Mouse (Mus musculus) gastrocnemius, postnatal 14 days (tissue): Measurements from ENCODE around the gene Mpzl3. TPM values are rescaled to one million over a fixed set of nuclear protein-coding genes. Genes with fewer than 3 reads are reported as not detected.
A peak's percentile ranks its signal among the peaks of the same experiment; 100 is the strongest.

ENCODE experiments used
- DNase-seq: peaks from one replicate; pipeline ENCODE4 v3.0.0; 2021; ENCODE audit warnings: mixed read lengths
- intact Hi-C: fragments of 180-260 bp; cut with DNase I; formaldehyde crosslinking; loops from one replicate; pipeline ENCODE4 v1.15.1; 2025; ENCODE audit warnings: low total_unique reads
- total RNA-seq, 2 experiments: library from RNA; stranded (reverse); gene quantifications; 2 replicates each; pipeline ENCODE4 v1.2.3; 2021

The Mpzl3 gene
- total RNA-seq, 2 experiments from 2014 or later = 1.1 to 2.5 TPM

DNA sequence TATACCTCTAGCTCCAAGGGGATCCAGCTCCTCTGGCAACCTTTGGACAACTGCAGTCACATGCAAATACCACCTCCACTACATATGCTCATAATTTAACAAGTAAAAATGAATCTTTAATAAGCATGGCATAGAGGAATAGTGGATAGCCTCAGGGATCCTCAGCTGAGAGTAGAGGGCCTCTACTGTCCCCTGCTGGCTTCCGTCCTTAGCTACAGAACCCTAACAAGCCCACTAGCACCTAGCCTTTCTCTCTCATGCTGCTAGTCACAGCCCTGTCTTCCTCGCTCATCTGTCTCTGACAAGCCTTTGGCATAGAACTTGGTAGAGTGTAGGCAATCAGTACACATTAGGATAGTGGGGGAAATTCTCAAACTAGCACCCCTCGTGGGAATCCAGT is 35.8 kb downstream of the Mpzl3 start:
- no peak for DNase-seq
- intact Hi-C loops = no loop called here

DNA sequence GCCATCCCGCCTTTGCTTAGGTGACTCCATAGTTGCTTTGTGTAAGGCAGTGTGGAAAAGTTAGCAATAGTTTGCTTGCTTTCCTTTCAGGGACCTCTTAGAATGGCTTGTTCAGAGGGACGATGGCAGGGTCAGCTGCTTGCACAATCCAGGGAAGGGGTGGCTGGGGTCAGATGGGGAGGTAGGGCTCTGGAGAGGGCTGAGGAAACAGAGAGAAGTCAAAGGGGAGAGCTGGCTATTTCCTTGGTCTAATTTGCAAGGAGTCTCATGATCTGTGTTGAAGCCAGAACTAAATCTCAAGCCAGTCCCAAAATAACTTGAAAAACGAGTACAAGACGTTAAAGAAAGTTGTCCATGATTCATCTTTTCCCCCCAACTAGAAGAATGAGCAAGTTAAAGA is 37.7 kb downstream of the Mpzl3 start:
- DNase-seq = no peak

DNA sequence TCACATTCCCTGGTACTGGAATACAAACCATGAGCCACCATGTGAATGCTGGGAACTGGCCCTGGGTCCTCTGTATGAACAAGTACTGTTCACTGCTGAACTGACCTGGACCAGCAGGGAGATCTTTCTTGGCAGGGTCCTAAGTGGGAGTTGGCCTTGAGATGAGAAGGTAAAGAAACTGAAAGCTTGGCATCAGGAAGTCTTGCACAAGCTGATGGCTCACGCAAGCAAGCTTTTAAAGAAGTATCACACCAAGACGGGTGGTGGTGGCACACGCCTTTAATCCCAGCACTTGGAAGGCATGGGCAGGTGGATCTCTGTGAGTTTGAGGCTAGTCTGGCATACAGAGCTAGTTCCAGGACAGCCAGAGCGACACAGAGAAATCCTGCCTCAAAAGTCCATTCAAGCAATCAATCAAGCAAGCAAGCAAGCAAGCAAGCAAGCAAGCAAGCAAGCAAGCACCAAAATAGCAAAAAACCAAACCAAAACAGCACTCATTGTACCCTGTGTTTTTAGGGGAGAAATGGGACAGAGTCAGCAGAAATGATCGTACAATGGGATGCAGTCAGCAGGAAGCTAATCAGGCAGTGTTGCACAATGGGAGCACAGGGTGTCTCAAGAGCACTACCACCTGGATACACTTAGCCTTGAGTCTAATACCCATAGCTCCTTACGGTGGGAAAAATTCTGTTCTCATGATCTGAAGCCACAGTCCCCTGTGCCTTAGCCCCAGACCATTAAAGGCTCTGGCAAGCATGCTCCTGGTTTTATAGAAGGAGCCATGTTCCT is 40.4 kb downstream of the Mpzl3 start:
- intact Hi-C loops = no loop called here
- DNase-seq = no peak

More for the DNA sequence above, 37.7 kb downstream of the Mpzl3 start:
- intact Hi-C loops = no loop called here

DNA sequence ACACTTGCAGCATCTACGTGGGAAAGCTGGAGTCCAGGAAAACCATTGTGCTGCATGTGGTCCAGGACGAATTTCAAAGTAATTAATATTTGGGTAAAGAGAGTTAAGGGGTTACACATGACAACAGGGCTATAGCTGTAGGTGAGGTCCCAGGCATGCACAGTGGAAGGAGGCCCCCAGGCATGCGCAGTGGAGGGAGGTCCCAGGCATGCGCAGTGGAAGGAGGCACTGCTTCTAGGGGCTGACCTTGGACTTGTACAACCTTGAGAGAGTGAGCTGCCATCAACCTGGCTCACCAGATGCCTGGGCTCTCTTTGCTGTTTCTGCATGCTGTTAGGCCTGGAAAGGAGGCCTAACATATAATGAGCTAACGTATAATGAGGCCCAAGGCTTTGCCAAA is 42.9 kb downstream of the Mpzl3 start:
- intact Hi-C loops = no loop called here
- DNase-seq = no peak

DNA sequence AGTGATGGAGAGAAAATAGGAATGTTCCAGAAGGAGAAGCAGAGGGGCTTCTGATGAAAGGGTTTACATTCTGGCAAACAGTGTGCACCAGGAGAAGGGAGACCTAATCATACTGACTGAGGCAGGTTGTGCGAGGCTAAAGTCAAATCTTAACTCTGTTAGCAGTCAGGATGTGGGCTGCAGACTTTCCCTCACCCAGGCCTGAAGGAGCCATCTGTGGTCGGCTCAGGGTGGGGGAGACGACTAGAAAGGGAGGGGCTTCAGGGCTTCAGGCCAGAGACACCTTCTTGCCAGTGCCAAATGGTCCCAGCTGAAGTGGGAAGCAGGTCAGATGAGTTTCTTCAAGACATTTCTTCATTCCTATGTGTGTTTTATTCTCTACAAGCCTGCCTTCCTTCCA is 43.4 kb downstream of the Mpzl3 start:
- no peak for DNase-seq
- intact Hi-C loops = no loop called here

DNA sequence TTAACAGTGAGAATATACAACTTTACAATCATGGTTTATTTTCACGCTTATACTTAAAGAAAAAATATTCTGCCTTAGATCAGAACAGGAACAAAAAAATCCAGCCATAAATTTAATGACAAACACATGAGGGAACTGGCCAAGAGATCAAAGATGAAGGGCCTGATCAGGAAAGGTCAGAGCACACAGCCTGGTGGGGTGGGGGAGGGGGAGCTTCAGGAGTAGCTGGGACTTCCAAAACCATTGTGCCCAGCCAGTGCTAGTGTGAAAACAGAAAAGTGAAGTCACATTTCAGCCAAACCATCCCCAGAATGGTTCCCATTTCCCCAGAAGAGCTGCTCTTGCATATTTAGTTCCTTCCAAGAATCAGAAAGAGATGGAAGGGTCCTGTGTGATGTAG is 47.5 kb downstream of the Mpzl3 start:
- intact Hi-C loops = no loop called here
- DNase-seq = no peak

DNA sequence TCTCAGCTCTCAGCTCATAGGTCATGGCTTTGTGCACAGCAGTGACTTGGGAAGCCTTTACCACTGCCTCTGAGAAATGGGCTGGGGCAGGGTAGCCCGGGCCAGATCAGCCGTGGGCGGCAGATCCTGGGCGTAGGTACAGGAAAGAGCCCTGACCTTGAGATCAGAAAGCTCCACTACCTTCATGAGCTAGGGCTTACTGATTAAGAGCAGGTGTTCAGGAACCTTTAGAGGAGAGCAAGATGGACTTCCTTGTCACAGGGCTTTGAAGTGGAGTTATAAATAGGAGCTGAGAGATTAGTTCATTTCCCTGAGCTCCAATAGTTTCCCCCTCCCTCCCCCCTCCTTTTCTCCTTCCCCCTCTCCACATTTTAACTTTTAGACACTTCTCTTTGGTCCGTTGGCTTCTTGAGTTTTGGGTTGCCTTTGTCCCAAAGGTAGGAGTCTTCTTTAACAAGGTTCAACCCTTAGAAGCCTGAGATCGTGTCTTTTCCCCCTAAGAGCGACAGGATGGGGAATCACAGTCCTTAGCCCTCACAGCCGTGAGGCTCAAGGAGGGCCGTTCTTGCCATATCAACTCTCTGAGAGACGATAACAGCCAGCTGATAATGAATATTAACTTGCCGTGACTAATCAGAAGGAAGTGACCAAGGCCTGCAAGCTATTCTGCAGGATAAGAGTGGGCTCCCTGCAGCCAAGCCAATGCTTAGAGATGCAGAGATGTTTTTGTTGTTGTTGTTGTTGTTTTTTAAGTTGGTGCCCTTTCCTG is 48.4 kb downstream of the Mpzl3 start:
- intact Hi-C loops = no loop called here
- no peak for DNase-seq

DNA sequence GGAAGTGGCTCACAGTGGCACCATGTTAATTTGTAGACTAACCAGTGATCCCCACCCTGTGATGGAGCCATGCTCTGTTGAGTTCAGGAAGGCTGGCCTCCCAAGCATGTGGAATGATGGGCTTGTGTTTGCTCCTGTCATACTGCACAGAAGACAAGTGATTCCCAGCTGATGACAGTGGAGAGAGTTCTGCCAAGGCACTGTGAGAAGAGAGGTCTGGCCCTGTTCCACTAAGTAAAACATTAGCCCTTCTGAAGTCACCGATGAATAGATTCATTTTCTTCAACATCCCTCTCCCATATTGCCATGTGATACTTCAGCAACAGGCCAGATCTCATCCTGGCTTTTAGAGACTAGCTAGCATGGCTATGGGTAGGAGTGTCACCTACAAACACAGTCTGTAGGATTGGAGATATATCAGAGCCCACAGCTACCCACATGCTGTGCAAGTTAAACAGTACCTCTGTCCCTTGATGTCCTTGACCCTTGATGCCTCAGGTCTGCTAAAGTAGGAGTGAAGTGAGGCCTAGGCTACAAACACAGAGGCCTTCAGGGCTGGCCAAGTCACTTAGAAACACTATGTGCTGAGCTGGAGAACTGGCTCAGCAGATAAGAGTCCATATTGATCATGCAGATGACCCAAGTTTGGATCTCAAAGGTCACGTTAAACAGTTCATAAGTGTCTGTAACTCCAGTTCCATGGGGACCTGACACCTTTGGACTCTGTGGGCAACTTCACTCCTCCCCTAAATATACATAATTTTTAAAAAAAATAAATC is 50.8 kb downstream of the Mpzl3 start:
- intact Hi-C loops = no loop called here

DNA sequence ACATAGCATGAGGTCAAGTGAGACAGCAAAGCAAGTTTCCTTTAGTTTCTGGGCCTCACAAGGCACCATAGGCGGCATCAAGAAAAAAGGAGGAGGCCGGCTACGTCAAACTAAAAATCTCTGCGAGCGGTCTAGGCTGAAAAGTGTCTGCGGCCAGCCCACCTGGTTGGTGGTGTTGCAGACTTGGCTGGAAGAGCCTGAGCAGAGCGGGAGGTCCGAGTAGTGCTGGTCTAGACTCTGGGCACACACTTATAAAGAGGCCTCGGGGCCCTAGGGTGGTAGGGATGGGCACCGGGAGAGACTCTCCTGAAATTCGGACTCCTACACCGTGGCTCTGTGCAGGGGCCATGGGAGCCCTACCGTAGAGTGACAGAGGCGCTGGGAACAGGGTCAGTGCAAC is 60.7 kb downstream of the Mpzl3 start:
- DNase-seq = no peak
- intact Hi-C loops = no loop called here

More for the DNA sequence above, 50.8 kb downstream of the Mpzl3 start:
- no peak for DNase-seq

DNA sequence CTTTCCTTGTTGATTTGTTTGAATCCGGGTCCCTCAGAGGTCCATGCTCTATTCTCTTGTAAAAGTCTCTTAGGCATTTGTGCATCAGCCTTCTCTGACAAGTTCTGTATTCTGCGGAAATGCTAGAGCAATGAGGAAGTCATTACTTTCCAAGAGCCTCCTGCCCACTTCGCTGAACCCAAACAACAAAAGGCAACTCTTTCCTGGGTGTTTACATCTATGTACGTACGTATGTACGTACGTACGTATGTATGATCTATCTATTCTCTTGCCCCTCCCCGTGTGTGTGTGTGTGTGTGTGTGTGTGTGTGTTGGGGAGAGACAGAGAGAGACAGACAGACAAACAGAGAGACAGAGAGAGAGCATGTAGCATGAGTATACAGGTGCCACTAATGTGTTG is 61.8 kb downstream of the Mpzl3 start:
- DNase-seq = no peak
- intact Hi-C loops = no loop called here

DNA sequence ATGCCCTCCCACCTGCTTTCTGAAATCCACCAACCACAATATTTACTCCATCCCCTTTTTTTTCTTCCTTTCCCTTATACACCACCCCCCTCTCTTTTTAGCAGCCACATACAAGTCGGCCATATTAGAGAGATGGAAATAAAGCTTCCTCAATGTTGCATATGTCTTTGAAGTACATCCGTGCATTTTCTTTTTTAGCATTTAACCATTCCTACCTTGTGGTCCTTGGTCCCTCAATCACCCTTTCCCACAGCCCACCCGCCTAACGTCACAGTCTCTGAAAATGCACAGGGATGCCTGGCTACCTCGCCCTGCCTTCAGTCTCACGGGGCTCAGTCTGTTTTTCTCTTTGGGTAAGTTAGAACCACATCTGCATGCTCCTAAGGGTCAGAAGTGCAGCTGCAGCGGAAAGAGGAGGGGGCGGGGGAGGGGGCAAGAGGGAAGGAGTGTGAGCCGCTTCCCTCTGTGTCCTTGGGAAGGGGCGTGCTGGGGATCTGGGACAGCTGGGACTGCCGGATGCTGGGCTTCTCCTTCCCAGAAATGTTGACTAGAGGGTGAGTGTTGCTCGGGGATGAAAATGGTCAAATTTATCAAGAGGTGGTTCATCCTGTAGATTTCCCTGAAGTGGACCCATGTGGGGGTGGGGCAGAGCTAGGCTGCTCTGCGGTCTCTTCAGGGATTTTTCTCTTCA is 62.9 kb downstream of the Mpzl3 start, which contains the start of gene Scn2b:
TSS of gene Scn2b (plus strand) at position 42 of the 691 bp plus-strand sequence.
- no peak for DNase-seq
- intact Hi-C loops = no loop called here

DNA sequence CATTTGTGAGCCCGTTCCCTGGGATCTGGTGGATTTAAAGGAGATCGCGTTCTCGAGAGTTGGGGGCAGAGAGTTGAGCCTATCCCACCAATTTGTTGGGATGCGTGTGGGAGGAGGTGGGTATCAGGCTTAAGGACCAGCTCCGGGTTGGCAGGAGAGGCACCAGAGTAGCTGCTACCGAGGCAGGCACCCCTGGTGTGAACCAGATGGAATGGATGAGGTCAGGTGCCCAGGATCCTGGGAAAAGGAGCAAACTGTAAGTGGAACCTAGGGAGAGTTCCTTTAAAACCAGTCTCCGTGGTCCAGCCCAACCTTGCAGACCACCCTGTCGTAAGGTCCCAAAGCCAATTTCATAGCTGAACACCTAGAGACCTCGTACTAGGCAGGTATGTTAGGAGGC is 63.6 kb downstream of the Mpzl3 start:
- intact Hi-C loops = no loop called here
- no peak for DNase-seq

DNA sequence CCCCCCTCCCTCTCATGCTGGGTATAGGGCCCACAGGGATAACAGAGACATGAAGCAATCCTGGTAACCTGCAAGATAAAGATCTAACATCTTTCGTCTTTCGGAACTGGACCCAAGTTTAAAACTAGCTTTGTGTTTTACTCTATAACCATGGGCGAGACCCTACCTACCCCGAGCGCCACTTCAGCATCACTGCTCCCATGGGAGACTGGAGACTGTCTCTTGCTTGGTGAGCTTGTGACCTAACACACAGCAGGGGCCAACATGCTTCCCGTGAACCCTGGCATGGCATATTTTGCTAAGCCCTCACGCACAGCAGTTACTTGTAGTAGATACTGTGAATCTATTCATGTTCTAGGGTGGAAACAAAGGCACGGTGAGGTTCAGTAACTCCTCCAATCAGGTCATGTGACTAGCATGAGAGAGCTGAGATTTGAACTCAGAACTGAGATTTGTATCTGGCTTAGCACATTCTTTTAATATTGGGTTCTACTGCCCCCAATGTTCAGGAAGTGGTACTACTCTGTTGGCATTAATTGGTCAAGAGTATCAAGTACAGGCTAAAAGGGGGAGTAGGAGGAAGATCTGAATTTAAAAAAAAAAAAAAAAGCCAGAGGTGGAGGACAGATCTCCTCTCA is 64.4 kb downstream of the Mpzl3 start:
- DNase-seq = no peak
- intact Hi-C loops = no loop called here

DNA sequence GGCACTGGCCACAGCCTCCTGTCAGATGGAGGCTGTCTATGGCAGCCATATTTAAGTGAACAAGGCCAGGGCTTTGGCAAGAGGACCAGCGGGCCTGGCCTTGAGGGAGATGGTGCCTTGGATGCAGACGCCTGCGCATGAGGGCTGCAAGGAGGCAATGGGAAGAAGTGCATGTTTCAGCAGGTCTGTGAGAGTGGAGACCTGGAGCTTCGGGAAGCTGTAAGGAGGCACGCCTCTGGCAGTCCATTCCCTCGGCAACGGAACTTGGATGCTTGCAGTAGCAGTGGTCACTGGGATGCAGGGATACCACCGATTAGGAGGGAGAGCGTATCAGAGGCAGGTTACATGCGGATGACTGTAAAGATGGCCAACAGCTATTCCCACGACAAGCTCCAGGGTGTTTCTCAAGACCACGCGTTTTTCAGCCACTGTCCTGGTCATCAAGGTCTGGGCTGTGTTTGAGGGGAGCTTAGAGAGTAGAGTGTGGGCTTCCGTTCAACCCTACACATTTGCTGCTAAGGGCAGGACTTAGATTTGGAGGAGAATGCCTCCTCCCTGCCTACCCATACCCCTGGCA is 65.1 kb downstream of the Mpzl3 start:
- no peak for DNase-seq
- intact Hi-C loops = loop anchor here (2.0 kb wide), 1 partner anchor 27 kb away; no protein-coding TSS in a partner anchor

DNA sequence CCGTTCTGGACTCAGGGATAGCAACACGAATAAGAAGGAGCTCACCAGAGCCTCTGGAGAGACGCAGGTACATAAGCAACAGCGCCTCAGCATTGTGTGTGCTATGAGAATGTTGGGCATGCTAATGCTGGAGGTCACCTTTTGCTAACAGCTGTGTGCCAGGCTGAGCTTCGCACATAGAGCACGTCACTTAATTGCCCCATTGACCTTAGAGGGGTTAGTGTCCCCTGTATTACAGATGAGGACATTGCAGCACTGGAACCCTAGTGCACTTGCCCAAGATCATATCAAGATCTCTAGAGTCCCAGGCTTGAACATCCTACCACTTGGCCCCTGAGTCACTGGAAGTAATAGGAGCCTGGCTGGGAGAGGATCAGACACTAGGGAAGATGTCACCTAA is 65.6 kb downstream of the Mpzl3 start:
- intact Hi-C loops = loop anchor here (2.0 kb wide), 1 partner anchor 26 kb away; no protein-coding TSS in a partner anchor
- DNase-seq = no peak

DNA sequence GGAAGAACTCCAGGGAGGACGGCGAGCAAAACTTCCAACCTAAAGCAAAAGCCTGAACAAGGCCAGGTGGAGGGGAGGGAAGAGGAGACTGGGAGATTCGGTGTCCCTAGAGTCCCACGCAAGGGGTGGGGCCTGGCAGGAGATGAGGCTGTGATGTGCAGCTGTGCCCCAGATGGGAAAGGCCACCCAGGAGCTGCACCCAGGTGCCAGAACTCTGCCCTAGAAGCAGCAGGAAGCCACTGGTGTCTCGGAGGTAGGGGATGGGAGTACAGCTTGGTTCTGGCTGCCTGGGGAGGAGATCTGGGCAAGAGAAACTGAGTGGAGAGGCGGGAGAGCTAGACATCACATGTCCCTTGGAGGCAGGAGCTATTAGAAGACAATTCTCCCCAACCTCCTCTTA is 66.0 kb downstream of the Mpzl3 start:
- DNase-seq = no peak
- intact Hi-C loops = loop anchor here (2.0 kb wide), 1 partner anchor 26 kb away; no protein-coding TSS in a partner anchor

DNA sequence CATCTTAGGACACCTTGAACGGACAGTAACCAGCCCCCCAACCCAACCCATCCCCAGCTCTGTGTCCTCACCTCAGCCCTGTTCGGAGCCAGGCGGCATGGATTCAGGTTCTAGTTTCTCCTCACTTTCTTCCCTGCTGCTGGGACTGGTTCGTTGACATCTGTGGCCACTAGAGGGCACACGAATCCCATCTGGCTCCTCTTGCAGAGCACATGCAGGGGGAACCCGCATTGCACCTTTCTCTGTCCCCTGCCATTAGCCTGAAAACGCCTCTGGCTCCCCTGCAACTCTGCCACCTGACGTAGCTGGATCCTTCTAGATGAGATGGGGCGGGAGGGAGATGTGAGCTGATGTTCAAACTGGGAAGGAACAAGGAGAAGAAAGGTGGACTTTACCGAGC is 66.8 kb downstream of the Mpzl3 start:
- intact Hi-C loops = loop anchor here (2.0 kb wide), 1 partner anchor 25 kb away; no protein-coding TSS in a partner anchor
- DNase-seq = peak; percentile 75

DNA sequence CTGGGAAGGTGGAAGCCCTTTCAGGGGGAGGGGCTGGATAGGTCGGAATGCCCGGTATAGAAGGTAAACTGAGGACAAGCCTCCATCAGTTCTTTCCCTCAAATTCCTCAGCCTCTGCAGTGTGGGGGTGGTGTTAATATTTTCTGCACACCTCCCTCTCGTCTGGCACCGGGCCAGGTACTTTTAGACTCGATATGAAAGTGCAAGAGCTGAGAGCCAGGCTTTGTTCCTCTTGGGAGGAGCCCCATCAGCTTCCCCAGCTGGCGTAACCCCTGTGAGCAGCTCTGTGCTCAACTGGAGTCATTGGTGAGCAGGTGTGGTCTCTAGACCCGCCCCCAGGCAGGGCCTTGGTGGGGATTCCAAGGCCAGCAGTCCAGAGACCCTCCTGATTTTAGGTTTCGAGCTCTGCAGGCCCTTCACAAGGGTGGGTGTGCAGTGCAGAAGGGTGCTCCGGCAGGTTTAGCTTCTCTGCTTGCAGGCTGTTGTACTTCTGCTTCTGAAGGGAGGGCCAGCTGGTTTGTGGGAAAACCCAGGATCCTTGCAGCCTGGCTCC is 67.3 kb downstream of the Mpzl3 start:
- no peak for DNase-seq
- intact Hi-C loops = no loop called here
